Mouse (Mus musculus) lung, postnatal 0 days (tissue): ENCODE measurements around the gene Snrpf.

Source experiments
- CTCF ChIP-seq: IDR thresholded peaks from 2 replicates; pipeline ENCODE4 v1.5.1; 2016; ENCODE audit warnings: antibody characterized with exemption, mild to moderate bottlenecking
- EP300 ChIP-seq: IDR thresholded peaks from 2 replicates; pipeline ENCODE4 v1.6.1; 2016; ENCODE audit warnings: antibody characterized with exemption, mild to moderate bottlenecking, control low read depth

GRCm38 (mm10) chr10:93602309-93602708 is 12.8 kb upstream of the Snrpf start:
- TF ChIP-seq EP300 (no peak), CTCF (no peak)
